Comparison of ENCODE assay signal across 37 mouse cellular contexts in the genomic region with DNA sequence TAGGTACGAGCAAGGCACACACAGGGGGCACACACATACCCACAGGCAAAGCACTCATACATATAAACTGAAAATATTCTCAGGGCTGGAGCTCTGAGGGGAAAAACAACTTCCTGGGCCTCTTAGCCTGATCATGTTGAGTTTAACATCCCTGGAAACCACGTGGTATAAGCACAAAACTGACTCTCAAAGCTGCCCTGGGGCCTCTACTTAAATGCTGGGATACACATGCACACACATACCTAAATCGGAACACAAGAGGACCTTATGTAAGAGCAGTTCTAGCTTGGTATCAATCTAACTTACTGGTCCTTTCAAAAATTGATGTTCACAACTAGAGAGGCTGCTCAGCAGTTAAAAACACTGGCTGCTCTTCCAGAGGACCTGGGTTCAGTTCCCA. TPM values are rescaled to one million over a fixed set of nuclear protein-coding genes. Genes with fewer than 3 reads are reported as not detected.
"Had no signal": no experiment of that assay in that cellular context is flagged by ENCODE, and none has a peak within 500 bp of the region (broad histone marks: within the 10 kb centered on the region; RNA-seq: fewer than 3 reads in every experiment).

No protein-coding gene starts in this region.

- H3K4me3 ChIP-seq: gastrocnemius, adult 2 months; heart, embryonic 10.5 days; heart, embryonic 12.5 days; hindbrain, embryonic 10.5 days; hindbrain, embryonic 12.5 days; intestine, embryonic 15.5 days; layer of hippocampus, adult 2 months; left cerebral cortex, adult 2 months; limb, embryonic 10.5 days; limb, embryonic 12.5 days had no signal

- H3K27me3 ChIP-seq: heart, embryonic 12.5 days; hindbrain, embryonic 12.5 days; intestine, embryonic 15.5 days; limb, embryonic 12.5 days had no signal

- H3K9me3 ChIP-seq: heart, embryonic 10.5 days; heart, embryonic 12.5 days; hindbrain, embryonic 10.5 days; hindbrain, embryonic 12.5 days; intestine, embryonic 15.5 days; limb, embryonic 10.5 days; limb, embryonic 12.5 days had no signal

- H3K27ac ChIP-seq: gastrocnemius, adult 2 months; heart, embryonic 10.5 days; hindbrain, embryonic 10.5 days; hindbrain, embryonic 12.5 days; hindbrain, embryonic 14.5 days; intestine, embryonic 15.5 days; layer of hippocampus, adult 2 months; left cerebral cortex, adult 2 months; limb, embryonic 10.5 days; limb, embryonic 12.5 days had no signal

- H3K4me2 ChIP-seq: heart, embryonic 12.5 days; hindbrain, embryonic 12.5 days; hindbrain, embryonic 14.5 days; intestine, embryonic 15.5 days; limb, embryonic 12.5 days had no signal

- ATAC-seq: hindbrain, embryonic 16.5 days; inflammation-experienced regulatory T-cells, adult 6 months; intestine, embryonic 15.5 days; intestine, postnatal 0 days had no signal

- H3K9ac ChIP-seq: heart, embryonic 12.5 days; hindbrain, embryonic 12.5 days; hindbrain, embryonic 14.5 days; intestine, embryonic 15.5 days; limb, embryonic 12.5 days had no signal

- H3K4me1 ChIP-seq: heart, embryonic 12.5 days; hindbrain, embryonic 12.5 days; intestine, embryonic 15.5 days; limb, embryonic 10.5 days; limb, embryonic 12.5 days had no signal

- DNase-seq: gastrocnemius, adult 2 months; gastrocnemius, postnatal 10 days; gastrocnemius, postnatal 25 days; heart, postnatal 10 days; heart, postnatal 4 days; kidney, adult 18-20 months; kidney, adult 8-10 months; kidney, postnatal 10 days; kidney, postnatal 25 days; kidney, postnatal 4 days; liver had no signal

RNA-seq across cellular contexts. Expression of a gene that starts 1.9 kb away (rescaled TPM):
- total RNA-seq: gastrocnemius, adult 2 months; gastrocnemius, postnatal 10 days; gastrocnemius, postnatal 25 days; gastrocnemius, postnatal 4 days; granulocyte monocyte progenitor cell, adult 5-6 weeks; heart, adult 8-10 months; heart, postnatal 10 days; heart, postnatal 25 days; heart, postnatal 4 days; layer of hippocampus, adult 2 months; layer of hippocampus, postnatal 10 days; layer of hippocampus, postnatal 25 days; left cerebral cortex, adult 2 months; left cerebral cortex, postnatal 14 days; left cerebral cortex, postnatal 36 days had no signal
- polyA plus RNA-seq: frontal cortex, adult 2 months; heart, embryonic 10.5 days; heart, embryonic 12.5 days; heart, embryonic 14.5 days; heart, embryonic 16.5 days; hindbrain, embryonic 10.5 days; hindbrain, embryonic 14.5 days; intestine, embryonic 15.5 days; intestine, postnatal 0 days; kidney, embryonic 14.5 days; limb, embryonic 10.5 days; limb, embryonic 12.5 days; limb, embryonic 14.5 days had no signal
